Mouse (Mus musculus): ENCODE data around the gene Phactr1.

- TF ChIP-seq MAFK (IDR thresholded peaks at IDR 0.05; ENCODE audit: insufficient read depth, low read depth, low read length): no peak
- TF ChIP-seq ZC3H11A (IDR thresholded peaks at IDR 0.05; ENCODE audit: borderline replicate concordance, low read depth, low read length): no peak
- TF ChIP-seq HCFC1 (IDR thresholded peaks at IDR 0.05; ENCODE audit: borderline replicate concordance, insufficient read depth, low read length): no peak
- TF ChIP-seq ZNF384 (IDR thresholded peaks at IDR 0.05; ENCODE audit: low read depth, low read length): no peak
These were observed 277.4 kb downstream of the Phactr1 start for GRCm38 (mm10) chr13:42957856-42958255.
